Mouse (Mus musculus) left cerebral cortex, postnatal 14 days (tissue): ENCODE results near the gene Tmem14c. TPM values are rescaled to one million over a fixed set of nuclear protein-coding genes. Genes with fewer than 3 reads are reported as not detected.
"Not testable (repeated sequence)": the region's sequence is repeated elsewhere in the genome, so short reads cannot be mapped to it uniquely, and the experiment has no call there.

Experiments used
- DNase-seq, 2 experiments: peaks; one replicate each; pipeline ENCODE4 v3.0.0; 2021 to 2022; ENCODE audit warnings: low spot score in 2 of 2, mixed read lengths in 1 of 2
- intact Hi-C: fragments of 180-260 bp; cut with DNase I; formaldehyde crosslinking; loops from one replicate; pipeline ENCODE4 v1.15.1; 2025
- long read RNA-seq, 2 experiments: library from polyadenylated mRNA; stranded (forward); transcript quantifications; one replicate each; pipeline ENCODE4 v2.0.0; 2021
- total RNA-seq, 2 experiments: library from RNA; stranded (reverse); gene quantifications; 2 replicates each; pipeline ENCODE4 v1.2.3; 2021

The Tmem14c gene
- 10 to 100 TPM; 70.8 to 71.4 TPM for total RNA-seq
- long read RNA-seq, experiment 1, transcript Tmem14c-201 (6 exons, 914 nt): major isoform, 45 of 64 reads
- long read RNA-seq, experiment 1, partial matches to known transcripts: 6 of 64 reads
- long read RNA-seq, experiment 1, other reads (novel, unspliced or antisense): 13 of 64 reads
- long read RNA-seq, experiment 2, transcript Tmem14c-201 (6 exons, 914 nt): major isoform, 31 of 38 reads
- long read RNA-seq, experiment 2, partial matches to known transcripts: 3 of 38 reads
- long read RNA-seq, experiment 2, other reads (novel, unspliced or antisense): 4 of 38 reads

DNA sequence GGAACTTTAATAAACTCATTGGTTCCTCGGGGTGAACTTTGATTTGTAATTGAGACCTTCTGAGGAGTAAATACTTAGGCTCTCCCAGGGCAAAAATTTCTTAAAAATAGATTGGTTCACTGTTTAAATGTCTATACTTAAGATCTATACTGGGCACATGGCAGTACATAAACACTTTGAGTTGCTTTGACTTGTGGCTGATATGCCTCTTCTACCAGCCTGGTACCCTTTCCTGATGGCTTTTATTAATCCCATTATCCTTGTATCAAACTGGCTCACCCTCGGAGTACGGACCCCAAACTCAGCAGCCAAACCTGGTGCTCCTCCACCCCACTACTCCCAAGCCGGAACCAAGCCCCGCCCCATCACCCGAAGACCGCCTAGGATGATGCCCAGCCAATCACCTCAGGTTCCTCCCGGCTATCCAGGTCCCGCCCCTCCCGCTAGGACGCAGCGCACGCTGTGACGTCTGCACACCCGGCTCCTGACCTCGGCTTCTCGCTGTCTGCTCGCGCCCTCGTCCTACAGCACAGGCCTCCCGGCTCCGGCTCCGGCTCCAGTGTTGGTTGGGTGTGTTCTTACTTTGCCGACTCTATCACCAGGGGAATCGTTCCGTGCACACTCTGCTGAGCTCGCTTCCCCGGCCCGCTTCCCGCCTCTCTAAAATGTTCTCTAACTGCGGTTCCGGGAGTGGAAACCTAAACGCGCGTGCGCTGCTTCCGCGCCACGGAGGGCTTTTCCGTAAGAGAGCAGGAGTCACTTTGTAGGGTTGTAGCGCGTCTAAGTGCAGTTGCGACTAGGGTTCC is at the start of gene Tmem14c:
Tmem14c (plus strand) TSS at position 464 of the 806 bp plus-strand sequence.
- peak; percentile 90 to 93 for DNase-seq
- intact Hi-C loops: loop anchor here (10.0 kb wide), 1 partner anchor 219 kb away; no protein-coding TSS in a partner anchor

DNA sequence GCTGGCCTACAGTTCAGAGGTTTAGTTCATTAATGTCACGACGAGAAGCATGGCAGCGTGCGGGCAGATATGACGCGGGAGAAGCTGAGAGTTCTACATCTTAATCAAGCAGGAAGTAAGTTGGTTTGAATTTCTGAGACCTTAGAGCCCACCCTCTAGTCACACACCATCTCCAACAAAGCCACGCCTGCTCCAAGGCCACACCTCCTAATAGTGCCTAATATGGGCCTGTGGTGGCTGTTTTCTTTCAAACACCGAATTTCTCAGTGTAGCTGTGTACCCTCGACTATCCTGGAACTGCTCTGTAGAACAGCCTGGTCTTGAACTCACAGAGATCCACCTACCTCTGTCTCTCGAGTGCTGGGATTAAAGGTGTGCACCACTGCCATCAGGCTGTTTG is 48.5 kb upstream of the Tmem14c start:
- DNase-seq: no peak
- intact Hi-C loops: no loop called here

- intact Hi-C loops: no loop called here
- peak in 1 of 2 experiments; percentile 6 for DNase-seq
Measured at GRCm38 (mm10) chr13:40968564-40968963, 47.5 kb upstream of the Tmem14c start.

DNA sequence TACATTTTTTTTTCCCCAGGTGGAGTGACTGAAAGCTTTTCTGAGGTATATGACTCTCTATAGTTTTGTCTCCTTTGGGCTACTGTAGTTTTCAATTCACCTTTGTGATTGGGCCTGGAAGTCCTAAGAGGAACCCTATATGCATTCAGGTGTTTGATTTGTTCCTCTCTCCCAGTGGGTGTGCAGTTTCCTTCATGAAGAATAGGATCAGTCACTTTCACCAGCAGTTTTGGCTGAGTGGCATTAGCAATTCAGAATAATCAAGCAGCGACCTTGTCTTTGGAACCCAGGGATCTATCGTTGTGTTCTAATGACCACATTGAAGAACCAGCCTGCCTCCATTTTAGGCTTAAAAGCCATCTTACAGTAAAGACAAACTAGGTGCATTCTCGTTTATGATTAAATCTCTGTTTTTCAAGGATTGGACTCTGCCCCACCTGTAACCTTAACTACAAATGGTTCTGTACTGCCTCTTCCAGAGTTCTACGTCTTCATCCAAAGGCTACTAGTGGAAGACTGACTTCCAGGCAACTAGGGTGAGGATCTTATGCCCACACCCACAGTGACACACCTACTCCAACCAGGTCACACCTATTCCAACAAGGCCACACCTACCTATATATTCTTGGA is 46.2 kb upstream of the Tmem14c start:
- intact Hi-C loops: no loop called here

GRCm38 (mm10) chr13:40971261-40971660 is 44.8 kb upstream of the Tmem14c start:
- intact Hi-C loops: no loop called here
- no peak for DNase-seq

More for the DNA sequence above, 46.2 kb upstream of the Tmem14c start:
- DNase-seq: no peak

- intact Hi-C loops: no loop called here
- DNase-seq: no peak
Measured at GRCm38 (mm10) chr13:40971831-40972230, 44.3 kb upstream of the Tmem14c start.

DNA sequence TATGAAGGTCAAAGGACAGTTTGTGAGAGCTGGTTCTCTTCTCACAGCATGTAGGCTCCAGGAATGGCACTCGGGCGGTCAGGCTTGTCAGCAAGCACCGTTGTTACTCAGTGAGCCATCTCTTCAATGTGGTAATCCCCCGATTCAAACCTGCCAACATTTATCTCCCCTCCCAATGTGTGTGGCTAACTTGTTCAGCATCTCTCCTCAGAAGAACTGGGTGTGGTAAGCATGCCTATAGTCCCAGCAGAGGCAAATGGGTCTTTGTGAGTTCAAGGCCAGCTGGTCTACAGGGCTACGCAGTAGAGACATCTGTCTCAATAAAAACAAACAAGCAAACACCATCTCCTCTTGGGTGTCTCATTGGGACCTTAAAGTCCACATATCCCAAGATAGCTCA is 43.1 kb upstream of the Tmem14c start:
- intact Hi-C loops: no loop called here
- DNase-seq: no peak

DNA sequence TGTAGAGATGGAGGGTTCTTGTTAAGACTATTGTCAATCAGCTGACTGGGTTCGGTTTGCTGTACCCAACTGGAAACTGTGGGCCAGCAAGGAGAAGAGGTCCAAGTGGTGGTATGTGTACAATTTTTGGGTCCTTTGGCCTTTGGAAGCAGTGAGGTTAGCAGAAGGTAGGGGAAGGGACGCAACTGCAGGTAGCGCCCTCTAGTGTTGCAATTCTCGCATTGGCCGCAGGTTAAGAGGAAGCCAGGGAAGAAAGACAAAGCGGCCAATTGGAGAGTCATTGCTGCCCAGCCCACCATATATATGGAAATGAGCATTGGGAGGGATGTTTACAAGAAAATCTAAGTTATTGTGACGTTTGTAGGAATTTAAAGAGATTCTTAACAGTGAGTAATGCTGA is 38.5 kb upstream of the Tmem14c start:
- DNase-seq: peak in 1 of 2 experiments; percentile 42
- intact Hi-C loops: loop anchor here (5.0 kb wide), 1 partner anchor 135 kb away; no protein-coding TSS in a partner anchor

GRCm38 (mm10) chr13:40978652-40979051 is 37.4 kb upstream of the Tmem14c start:
- intact Hi-C loops: loop anchor here (5.0 kb wide), 1 partner anchor 136 kb away; no protein-coding TSS in a partner anchor
- DNase-seq: no peak

GRCm38 (mm10) chr13:40979321-40979720 is 36.8 kb upstream of the Tmem14c start:
- no peak for DNase-seq
- intact Hi-C loops: loop anchor here (5.0 kb wide), 1 partner anchor 137 kb away; no protein-coding TSS in a partner anchor

DNA sequence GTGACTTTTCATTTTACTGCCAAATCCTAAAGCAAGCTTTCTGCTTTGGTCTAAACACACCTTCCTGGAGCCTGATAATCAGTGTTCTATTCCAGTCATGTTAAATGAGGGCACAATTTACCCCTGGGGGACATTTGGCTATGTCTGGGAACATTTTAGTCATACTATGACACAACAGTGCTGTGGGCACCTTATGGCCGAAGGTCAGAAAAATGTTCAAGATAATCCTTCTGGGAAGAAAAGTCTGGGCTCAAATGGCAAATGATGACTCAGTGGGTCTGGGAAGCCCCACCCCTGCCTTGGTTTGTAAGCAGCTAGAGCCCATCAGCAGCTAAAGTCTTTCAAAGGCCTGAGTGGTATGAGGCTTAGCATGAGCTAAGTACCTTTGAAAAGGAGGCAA is 33.3 kb upstream of the Tmem14c start:
- no peak for DNase-seq
- intact Hi-C loops: no loop called here

DNA sequence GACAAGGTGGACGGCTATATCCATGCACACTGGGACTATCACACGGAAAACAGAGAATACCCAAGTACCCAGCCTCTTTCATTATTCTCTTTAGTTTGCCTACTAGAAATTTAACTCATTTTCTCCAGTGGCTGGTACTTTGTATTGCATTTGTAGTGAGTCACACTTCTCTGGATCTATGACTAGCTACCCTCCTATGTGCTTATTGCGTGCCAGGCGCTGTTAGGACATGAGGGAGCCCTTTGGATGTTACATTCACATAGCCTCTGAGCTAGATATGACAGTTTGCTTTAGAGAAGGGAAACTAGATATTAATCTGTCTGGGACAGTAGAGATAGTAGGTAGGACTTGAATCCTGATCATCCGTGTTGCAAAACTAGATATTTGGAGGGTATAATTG is 30.0 kb upstream of the Tmem14c start:
- DNase-seq: no peak
- intact Hi-C loops: no loop called here

GRCm38 (mm10) chr13:40987608-40988303 is 28.3 kb upstream of the Tmem14c start:
- intact Hi-C loops, DNase-seq: not testable (repeated sequence)

GRCm38 (mm10) chr13:40988418-40988817 is 27.7 kb upstream of the Tmem14c start:
- intact Hi-C loops: no loop called here
- DNase-seq: no peak

DNA sequence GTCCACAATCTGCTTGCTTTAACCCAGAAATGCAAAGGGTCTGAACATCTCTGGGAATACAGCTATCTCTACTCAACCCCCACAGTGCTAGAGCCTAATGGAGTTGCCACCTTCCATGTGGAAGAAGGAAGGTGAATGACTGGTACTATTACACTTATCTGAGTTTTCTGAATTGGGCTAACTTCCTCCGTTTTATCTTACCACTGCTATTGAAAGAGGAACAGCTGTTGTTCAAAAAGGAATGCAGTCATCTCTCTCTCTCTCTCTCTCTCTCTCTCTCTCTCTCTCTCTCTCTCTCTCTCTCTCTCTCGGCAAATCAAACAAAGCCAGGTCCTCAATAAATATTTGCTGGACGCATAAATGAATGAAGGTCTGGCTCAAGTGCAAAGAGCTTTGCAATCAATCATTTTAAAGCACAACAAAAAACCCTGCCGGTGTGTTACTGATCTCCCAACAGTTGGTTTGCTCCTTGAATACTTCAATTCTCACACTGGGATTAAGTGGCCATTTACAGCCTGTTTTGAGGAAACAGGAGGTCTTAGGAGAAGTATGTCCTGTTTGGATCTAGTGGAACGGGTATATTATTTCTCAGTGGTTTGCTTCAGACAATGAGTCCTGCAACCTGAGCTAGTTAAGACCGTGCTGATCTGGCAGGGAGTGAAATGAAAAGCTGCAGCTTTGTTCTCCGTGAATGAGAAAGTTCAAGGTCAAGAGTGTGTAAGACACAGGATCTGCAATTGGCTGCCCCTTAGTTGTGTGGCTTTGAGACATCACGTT is 21.4 kb upstream of the Tmem14c start:
- no peak for DNase-seq
- intact Hi-C loops: no loop called here

DNA sequence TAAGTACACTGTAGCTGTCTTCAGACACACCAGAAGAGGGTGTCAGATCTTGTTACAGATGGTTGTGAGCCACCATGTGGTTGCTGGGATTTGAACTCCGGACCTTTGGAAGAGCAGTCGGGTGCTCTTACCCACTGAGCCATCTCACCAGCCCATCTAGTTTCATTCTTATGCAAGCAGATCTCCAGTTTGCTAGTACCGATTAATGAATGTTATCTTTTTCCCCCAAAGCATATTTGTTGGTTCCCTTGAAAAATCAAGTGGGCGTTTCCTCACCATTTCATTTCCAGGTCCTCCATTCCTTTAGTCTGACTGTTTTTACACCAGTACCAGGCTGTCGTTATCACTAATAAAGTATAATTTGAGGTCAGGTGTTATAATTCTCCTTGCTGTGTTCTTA is 17.6 kb upstream of the Tmem14c start:
- DNase-seq, intact Hi-C loops: not testable (repeated sequence)

GRCm38 (mm10) chr13:41000140-41000925 is 15.8 kb upstream of the Tmem14c start:
- intact Hi-C loops: loop anchor here (5.0 kb wide), 1 partner anchor 158 kb away; no protein-coding TSS in a partner anchor
- DNase-seq: peak; percentile 31 to 56
